Mouse (Mus musculus): ENCODE measurements at regions not wholly inside any gene's neighbourhood (a gene's known extent, or its start where the extent isn't known, plus 50 kb on each side); places are given as distances from the start of the nearest gene placed in this dataset.
A peak's percentile ranks its signal among the peaks of the same experiment; 100 is the strongest.

DNA sequence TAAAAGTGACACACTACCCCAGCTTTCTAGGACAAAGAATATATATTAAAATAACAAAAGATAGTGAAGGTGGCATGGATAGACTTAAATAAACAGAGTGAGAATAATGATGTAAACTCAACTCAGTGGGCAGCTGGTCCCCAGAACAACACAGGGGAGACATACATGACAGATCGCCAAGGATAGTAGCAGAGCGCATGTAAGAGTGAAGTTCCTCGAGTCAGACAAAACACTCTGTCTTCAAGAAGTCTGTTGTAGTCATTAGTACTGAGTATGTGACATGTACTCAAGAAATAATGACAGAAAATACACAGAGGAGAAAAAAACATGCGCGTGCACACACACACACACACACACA is 74.8 kb upstream of the Stxbp5l start:
- no peak for DNase-seq (ENCODE audit: low spot score)

DNA sequence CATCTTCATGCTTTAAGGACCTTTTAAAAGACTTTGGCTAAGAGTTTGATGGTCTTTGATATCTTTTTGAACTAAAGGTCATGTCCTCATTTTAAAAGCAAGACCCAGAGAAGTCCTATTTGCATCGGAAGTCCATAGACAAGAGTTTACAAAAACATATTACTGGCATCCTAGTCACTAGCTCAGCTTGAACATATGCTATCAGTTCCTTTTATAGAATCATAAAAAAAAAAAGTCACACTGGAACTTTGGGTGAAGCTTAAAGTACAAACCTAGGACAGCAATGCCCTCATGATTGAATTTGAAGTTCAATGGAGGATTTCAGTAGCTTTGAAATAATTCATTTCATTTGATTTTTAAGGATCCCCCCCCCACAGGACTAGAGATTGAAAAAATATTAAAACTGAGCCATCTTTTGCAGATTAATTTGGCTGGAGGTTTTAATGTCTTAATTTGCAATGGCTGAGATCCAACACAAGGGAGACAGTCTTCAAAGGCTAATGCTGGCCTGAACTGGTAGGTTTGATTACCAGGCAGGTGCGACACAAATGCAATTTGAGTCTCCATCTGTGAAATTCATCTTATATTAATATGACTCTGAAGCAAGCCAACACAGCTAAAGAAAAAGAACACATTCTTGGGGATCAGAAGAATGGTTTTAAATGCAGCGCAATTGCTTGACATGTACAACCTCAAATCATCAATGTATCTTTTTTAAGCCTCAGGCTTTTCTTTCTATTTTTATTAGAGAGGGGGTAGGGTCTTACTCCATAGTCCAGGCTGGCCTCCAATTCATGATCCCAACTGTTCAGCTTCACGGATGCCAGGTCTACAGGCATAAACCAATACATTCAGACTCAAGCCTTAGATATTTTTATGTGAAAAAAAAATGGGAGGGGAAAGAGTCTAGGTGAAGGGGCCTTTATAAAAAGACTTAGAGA is 74.1 kb upstream of the Stxbp5l start:
- DNase-seq (ENCODE audit: low spot score), result no peak

DNA sequence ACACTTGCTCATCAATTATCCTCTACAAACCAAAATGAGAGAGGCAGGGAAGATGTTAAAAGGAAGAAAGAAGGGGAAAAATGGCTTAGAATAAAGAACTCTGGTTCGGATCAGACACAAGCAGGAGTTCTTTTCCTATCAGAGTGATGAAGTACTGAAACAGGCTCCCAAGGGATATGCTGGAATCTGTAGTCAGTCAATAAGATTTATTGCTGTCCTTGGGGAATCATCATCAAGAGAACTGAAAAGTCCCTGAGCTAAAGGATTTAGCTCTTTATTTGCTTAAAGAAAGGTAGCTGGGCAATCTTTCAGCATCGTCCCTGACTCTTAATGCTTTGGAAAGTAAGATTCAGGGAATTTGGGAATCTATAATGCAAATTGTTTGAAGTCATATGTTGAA is 71.2 kb upstream of the Stxbp5l start:
- DNase-seq (ENCODE audit: low spot score), result no peak

GRCm38 (mm10) chr16:37449846-37450245 is 65.1 kb upstream of the Stxbp5l start:
- DNase-seq (ENCODE audit: low spot score), result no peak

- no peak for DNase-seq (ENCODE audit: low spot score)
These were observed 61.0 kb upstream of the Stxbp5l start for GRCm38 (mm10) chr16:37445756-37446155.

- DNase-seq (ENCODE audit: low spot score), result no peak
These were observed 58.2 kb upstream of the Stxbp5l start for GRCm38 (mm10) chr16:37442936-37443335.

- no peak for DNase-seq (ENCODE audit: low spot score)
These were observed 57.7 kb upstream of the Stxbp5l start for GRCm38 (mm10) chr16:37442481-37442880.

DNA sequence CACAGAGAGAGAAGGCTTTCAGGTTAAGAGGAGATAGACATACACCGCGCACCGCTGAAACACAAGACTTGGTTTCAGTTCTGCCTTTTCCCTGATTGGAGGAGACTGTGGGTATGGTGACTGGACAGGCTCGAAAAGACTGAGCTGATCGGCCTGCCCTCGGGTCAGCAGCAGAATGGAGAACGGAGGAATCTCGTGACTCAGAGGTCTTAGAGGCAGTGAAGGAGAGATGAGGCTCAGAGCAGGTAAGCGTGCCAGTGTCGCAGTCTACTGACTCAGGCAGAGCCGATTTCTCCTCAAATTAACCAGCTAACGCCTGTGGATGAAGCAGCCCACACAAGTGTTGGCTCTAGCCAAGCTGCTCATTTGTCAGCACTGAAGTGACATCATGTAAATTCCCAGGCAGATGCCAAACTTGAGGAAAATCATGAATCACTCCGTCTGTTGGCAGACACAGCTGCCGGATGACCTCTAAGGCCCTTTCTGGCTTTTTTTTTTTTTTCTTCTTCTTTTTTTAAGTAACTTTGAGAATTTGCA is 55.9 kb upstream of the Stxbp5l start:
- DNase-seq (ENCODE audit: low spot score), result peak; percentile 7
